Mouse (Mus musculus): ENCODE measurements at regions not wholly inside any gene's neighbourhood (a gene's known extent, or its start where the extent isn't known, plus 50 kb on each side); places are given as distances from the start of the nearest gene placed in this dataset.

DNA sequence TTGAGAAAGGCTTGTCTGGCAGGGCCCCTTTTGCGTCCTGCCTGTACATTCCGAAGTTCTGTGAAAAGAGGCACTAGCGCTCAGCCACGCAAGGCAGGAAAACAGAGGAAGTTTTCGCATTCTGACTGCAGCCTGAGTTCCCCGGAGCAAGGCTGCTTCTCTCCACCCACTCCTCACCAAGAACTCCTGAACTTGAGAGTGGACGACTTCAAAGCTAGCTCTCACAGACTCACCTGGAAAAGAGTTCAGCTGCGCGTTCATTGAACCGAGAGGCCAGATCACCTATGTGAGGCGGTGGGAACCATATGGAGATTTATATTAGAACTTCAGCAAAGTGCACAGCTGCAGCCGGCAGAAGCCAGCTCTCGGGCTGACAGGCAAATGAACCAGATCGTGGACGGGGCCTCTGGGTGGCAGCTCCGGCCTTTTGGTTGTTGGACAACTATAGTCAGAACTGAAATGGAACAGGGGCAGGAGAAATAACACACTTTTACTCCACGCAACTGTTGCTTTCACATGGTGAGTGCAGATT lies 272.7 kb downstream of the Gm11146 start:
- Histone ChIP-seq H3K4me3 (ENCODE audit: low read depth, low read length) (peak overlapping the region; percentile 61), H3K27ac (ENCODE audit: low read depth, low read length) (peak overlapping the region; percentile 91), H3K4me1 (ENCODE audit: control insufficient read depth, insufficient read depth, low read length) (peaks cover 16% of the 10 kb centered on the region), H3K9ac (ENCODE audit: low read length) (peak overlapping the region; percentile 82), H3K4me2 (peak overlapping the region; percentile 54), H3K9me3 (ENCODE audit: control insufficient read depth, low read length) (no peaks in the 10 kb centered on the region), H3K36me3 (ENCODE audit: control insufficient read depth, insufficient read depth, low read length) (peaks cover 3% of the 10 kb centered on the region; the same call in 1 of the 2 replicates), H3K27me3 (ENCODE audit: control insufficient read depth, insufficient read depth, low read length) (no peaks in the 10 kb centered on the region)
- WGBS: 4% methylated on average over 17 of the region's 17 CpGs
- ATAC-seq (ENCODE audit: low FRiP score): peak; percentile 68
- DNase-seq (ENCODE audit: low spot score, missing footprints): peak; percentile 98

DNA sequence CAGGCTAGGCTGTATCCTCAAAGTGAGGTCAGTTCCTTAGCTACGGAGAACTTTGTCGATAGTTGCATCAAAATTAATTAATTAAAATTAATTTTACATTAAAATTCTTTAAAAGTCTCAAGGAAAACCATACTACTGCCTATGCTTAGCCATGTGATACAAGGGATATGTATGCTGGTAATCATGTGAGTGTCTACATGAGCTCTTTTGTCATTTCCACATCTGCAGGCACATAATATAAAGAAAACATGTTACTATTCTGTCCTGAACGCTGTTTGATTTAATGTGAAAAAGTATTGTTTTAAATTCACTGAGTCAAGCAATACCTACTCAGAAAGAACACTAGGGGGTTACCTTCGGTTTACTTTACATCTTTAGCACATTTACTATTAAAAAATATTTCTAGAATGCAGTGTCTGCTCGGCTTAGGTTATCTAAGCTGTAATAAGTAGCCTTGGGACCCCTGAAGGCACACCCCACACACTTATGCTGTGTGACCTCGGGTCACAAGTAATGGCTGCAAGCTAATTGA lies 273.2 kb downstream of the Gm11146 start:
- peak overlapping the region; percentile 91 for H3K27ac ChIP-seq (ENCODE audit: low read depth, low read length)
- H3K27me3 ChIP-seq (ENCODE audit: control insufficient read depth, insufficient read depth, low read length): no peaks in the 10 kb centered on the region
- H3K9me3 ChIP-seq (ENCODE audit: control insufficient read depth, low read length): no peaks in the 10 kb centered on the region
- peak overlapping the region; percentile 54 for H3K4me2 ChIP-seq
- peak overlapping the region; percentile 61 for H3K4me3 ChIP-seq (ENCODE audit: low read depth, low read length)
- H3K9ac ChIP-seq (ENCODE audit: low read length): peak overlapping the region; percentile 82
- DNase-seq (ENCODE audit: low spot score, missing footprints) (peak; percentile 96), ATAC-seq (ENCODE audit: low FRiP score) (peak; percentile 81)
- H3K36me3 ChIP-seq (ENCODE audit: control insufficient read depth, insufficient read depth, low read length): peaks cover 1% of the 10 kb centered on the region; the same call in 1 of the 2 replicates
- H3K4me1 ChIP-seq (ENCODE audit: control insufficient read depth, insufficient read depth, low read length): peaks cover 16% of the 10 kb centered on the region
- WGBS: 28% methylated on average over 6 of the region's 6 CpGs

DNA sequence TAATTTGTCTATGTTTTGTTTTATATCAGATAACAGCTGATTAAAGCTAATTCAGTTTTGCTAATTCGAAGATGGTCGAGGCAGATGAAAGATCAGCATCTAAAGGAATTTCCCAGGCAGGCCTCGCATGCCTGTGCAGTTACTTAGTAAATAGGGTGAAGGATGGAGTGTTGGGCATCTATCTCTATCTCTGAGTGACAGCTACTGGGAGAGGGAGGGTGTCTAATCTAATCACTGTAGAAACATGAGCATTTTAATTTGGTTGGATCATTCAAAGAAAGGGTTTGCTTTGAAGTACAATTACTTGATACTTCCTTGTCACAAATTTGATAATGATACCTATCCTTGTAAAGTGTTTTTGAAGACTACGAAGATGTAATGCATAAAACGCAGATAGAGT lies 273.8 kb downstream of the Gm11146 start:
- Histone ChIP-seq H3K27ac (ENCODE audit: low read depth, low read length) (peak overlapping the region; percentile 40; the same call in 1 of the 2 replicates), H3K4me2 (peak overlapping the region; percentile 54), H3K9me3 (ENCODE audit: control insufficient read depth, low read length) (no peaks in the 10 kb centered on the region), H3K36me3 (ENCODE audit: control insufficient read depth, insufficient read depth, low read length) (no peaks in the 10 kb centered on the region), H3K4me1 (ENCODE audit: control insufficient read depth, insufficient read depth, low read length) (peaks cover 16% of the 10 kb centered on the region), H3K4me3 (ENCODE audit: low read depth, low read length) (no peak overlapping the region), H3K27me3 (ENCODE audit: control insufficient read depth, insufficient read depth, low read length) (no peaks in the 10 kb centered on the region), H3K9ac (ENCODE audit: low read length) (no peak overlapping the region)
- ATAC-seq (ENCODE audit: low FRiP score): no peak
- DNase-seq (ENCODE audit: low spot score, missing footprints): peak; percentile 87
- WGBS: 53% methylated on average over 5 of the region's 5 CpGs

DNA sequence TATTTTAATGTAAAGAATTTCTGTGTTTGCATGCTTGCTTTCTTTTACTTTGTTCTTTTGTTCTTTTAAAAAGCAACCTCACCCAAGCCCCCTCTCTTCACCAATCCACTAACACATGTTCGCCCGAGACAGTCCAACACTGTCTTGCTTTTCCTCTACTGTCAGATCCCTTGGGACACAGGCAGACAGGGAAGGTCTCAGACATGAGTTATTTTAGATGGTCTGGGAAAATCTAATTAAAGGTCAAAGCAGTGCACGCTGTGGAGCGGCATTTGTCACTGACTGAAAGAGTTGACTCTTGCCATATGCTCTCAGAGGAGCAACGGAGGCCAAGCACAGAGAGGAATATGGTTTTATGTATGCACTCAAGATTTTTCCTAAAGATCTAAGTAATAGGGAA lies 279.6 kb downstream of the Gm11146 start:
- Histone ChIP-seq H3K36me3 (ENCODE audit: control insufficient read depth, insufficient read depth, low read length) (no peaks in the 10 kb centered on the region), H3K9me3 (ENCODE audit: control insufficient read depth, low read length) (no peaks in the 10 kb centered on the region), H3K27ac (ENCODE audit: low read depth, low read length) (no peak overlapping the region), H3K27me3 (ENCODE audit: control insufficient read depth, insufficient read depth, low read length) (no peaks in the 10 kb centered on the region), H3K4me2 (no peak overlapping the region), H3K9ac (ENCODE audit: low read length) (no peak overlapping the region), H3K4me1 (ENCODE audit: control insufficient read depth, insufficient read depth, low read length) (peaks cover 7% of the 10 kb centered on the region), H3K4me3 (ENCODE audit: low read depth, low read length) (no peak overlapping the region)
- DNase-seq (ENCODE audit: low spot score, missing footprints): no peak
- ATAC-seq (ENCODE audit: low FRiP score): peak; percentile 66; the same call in 1 of the 2 replicates
- 54% methylated on average over 5 of the region's 5 CpGs for WGBS

DNA sequence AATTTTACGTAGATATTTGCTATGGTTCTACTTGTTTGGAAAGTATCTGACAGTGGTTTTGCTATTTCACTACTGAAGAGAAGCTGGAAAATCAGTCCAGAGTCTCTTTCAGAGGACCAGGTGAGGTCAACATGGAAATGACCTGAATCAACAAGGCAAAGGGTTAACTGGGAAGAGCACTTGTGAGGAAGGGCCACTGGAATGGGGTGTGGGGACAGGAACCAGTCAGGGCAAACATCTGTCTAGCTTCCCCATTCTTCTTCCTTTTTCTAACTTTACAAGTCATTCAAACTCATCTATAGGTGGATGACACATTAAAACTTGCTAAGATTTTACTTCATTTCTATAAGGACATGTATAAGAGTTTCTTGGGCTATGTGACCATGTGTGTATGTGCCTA lies 283.7 kb downstream of the Gm11146 start:
- no peak for ATAC-seq (ENCODE audit: low FRiP score)
- no peak overlapping the region for H3K4me2 ChIP-seq
- no peak for DNase-seq (ENCODE audit: low spot score, missing footprints)
- H3K36me3 ChIP-seq (ENCODE audit: control insufficient read depth, insufficient read depth, low read length): no peaks in the 10 kb centered on the region
- no peak overlapping the region for H3K4me3 ChIP-seq (ENCODE audit: low read depth, low read length)
- H3K27me3 ChIP-seq (ENCODE audit: control insufficient read depth, insufficient read depth, low read length): no peaks in the 10 kb centered on the region
- no peaks in the 10 kb centered on the region for H3K9me3 ChIP-seq (ENCODE audit: control insufficient read depth, low read length)
- H3K9ac ChIP-seq (ENCODE audit: low read length): no peak overlapping the region
- H3K4me1 ChIP-seq (ENCODE audit: control insufficient read depth, insufficient read depth, low read length): 0 out of 2 replicates have a peak, but pooled peaks cover 2% of the 10 kb centered on the region
- 90% methylated on average over 1 of the region's 1 CpGs for WGBS
- H3K27ac ChIP-seq (ENCODE audit: low read depth, low read length): no peak overlapping the region

DNA sequence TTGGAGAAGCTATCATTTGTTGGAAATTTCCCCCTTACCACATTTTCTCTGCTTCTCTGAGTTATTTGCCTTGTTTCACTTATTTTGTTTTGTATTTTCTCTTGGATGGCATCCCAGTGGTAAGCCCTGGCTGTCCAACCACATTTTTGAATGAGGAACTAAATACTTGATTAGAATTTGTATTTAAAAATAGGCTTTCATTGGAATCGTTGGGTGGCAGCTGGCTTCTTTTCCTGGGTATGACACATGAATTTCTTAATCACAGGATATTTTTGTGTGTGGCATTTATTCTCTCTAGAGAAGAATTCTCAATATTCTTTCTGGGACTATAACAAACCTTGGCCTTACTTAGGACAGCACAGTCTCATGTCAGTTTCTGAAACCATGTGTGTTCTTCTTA lies 286.5 kb downstream of the Gm11146 start:
- H3K4me1 ChIP-seq (ENCODE audit: control insufficient read depth, insufficient read depth, low read length): no peaks in the 10 kb centered on the region
- H3K27ac ChIP-seq (ENCODE audit: low read depth, low read length): no peak overlapping the region
- 92% methylated on average over 1 of the region's 1 CpGs for WGBS
- no peak overlapping the region for H3K4me3 ChIP-seq (ENCODE audit: low read depth, low read length)
- no peaks in the 10 kb centered on the region for H3K27me3 ChIP-seq (ENCODE audit: control insufficient read depth, insufficient read depth, low read length)
- no peak overlapping the region for H3K4me2 ChIP-seq
- no peak overlapping the region for H3K9ac ChIP-seq (ENCODE audit: low read length)
- DNase-seq (ENCODE audit: low spot score, missing footprints) (no peak), ATAC-seq (ENCODE audit: low FRiP score) (no peak)
- H3K9me3 ChIP-seq (ENCODE audit: control insufficient read depth, low read length): no peaks in the 10 kb centered on the region
- no peaks in the 10 kb centered on the region for H3K36me3 ChIP-seq (ENCODE audit: control insufficient read depth, insufficient read depth, low read length)

DNA sequence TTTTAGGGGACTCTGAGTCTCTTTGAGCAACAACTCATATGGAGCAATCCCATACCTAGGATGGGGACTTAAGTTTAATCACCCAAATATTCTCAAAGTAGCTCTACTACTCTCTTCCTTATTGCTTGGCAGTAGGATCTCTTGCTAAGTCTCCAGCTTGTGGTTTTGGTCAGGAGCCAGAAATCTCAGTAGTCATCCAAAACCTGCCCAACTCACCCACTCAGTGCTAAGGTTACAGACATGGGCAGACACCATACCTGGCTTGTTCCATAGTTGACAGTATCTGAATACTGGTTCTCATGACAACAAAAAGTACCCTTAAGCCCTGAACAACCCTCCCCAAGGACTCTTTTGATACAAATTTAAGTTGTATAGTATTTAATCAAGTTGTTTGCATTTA lies 288.7 kb downstream of the Gm11146 start:
- Histone ChIP-seq H3K9ac (ENCODE audit: low read length) (no peak overlapping the region), H3K4me1 (ENCODE audit: control insufficient read depth, insufficient read depth, low read length) (no peaks in the 10 kb centered on the region), H3K4me2 (no peak overlapping the region), H3K9me3 (ENCODE audit: control insufficient read depth, low read length) (no peaks in the 10 kb centered on the region), H3K27ac (ENCODE audit: low read depth, low read length) (no peak overlapping the region), H3K27me3 (ENCODE audit: control insufficient read depth, insufficient read depth, low read length) (no peaks in the 10 kb centered on the region), H3K36me3 (ENCODE audit: control insufficient read depth, insufficient read depth, low read length) (no peaks in the 10 kb centered on the region), H3K4me3 (ENCODE audit: low read depth, low read length) (no peak overlapping the region)
- ATAC-seq (ENCODE audit: low FRiP score) (no peak), DNase-seq (ENCODE audit: low spot score, missing footprints) (no peak)

DNA sequence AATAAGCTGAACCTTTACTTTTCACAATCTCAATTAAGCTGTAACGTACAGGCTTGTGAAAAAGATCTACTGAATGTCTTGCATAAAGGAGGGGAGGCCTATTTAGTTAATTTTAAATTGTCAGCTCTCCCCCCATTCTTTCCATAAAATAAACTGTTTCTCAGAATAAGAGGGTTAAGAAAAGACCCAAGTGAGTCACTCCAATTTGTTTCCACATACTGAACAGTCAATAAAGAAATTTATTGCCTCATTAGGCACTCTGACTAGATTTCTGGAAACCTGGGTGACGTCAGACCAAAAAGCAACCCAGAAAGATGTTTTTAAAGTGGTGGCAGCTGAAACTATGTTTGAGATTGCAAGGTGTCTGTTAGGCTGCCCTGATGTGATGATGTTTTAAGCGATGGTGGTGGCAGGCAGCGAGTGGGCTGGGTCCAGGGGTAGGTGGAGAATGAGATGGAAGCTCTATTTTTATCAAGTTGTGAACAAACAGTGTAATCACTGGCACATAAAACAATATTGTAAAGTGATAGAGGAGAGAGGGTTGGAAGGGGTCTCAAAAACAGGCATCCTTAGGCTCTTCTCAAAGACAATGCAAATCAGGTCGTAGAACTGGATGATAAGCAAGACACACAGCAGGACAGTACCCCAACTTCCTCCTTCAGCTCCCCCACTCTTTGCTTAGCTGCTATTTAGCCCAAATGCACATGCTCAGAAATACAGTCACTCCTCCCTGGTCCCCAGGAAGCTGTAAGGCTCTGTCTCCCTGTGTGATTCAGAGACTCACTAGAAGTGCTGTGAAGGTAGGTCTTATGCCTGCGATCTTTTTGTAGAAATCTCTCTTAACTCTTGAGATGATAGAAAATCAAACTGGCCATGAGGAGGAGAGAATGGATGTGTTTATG lies 288.0 kb downstream of the Usp25 start:
- H3K9me3 ChIP-seq (ENCODE audit: control insufficient read depth, low read length): no peaks in the 10 kb centered on the region
- H3K4me2 ChIP-seq: no peak overlapping the region
- no peak overlapping the region for H3K27ac ChIP-seq (ENCODE audit: low read depth, low read length)
- no peaks in the 10 kb centered on the region for H3K4me1 ChIP-seq (ENCODE audit: control insufficient read depth, insufficient read depth, low read length)
- DNase-seq (ENCODE audit: low spot score, missing footprints) (no peak), ATAC-seq (ENCODE audit: low FRiP score) (no peak)
- WGBS: 82% methylated on average over 6 of the region's 6 CpGs
- H3K4me3 ChIP-seq (ENCODE audit: low read depth, low read length): no peak overlapping the region
- no peak overlapping the region for H3K9ac ChIP-seq (ENCODE audit: low read length)
- no peaks in the 10 kb centered on the region for H3K27me3 ChIP-seq (ENCODE audit: control insufficient read depth, insufficient read depth, low read length)
- no peaks in the 10 kb centered on the region for H3K36me3 ChIP-seq (ENCODE audit: control insufficient read depth, insufficient read depth, low read length)

DNA sequence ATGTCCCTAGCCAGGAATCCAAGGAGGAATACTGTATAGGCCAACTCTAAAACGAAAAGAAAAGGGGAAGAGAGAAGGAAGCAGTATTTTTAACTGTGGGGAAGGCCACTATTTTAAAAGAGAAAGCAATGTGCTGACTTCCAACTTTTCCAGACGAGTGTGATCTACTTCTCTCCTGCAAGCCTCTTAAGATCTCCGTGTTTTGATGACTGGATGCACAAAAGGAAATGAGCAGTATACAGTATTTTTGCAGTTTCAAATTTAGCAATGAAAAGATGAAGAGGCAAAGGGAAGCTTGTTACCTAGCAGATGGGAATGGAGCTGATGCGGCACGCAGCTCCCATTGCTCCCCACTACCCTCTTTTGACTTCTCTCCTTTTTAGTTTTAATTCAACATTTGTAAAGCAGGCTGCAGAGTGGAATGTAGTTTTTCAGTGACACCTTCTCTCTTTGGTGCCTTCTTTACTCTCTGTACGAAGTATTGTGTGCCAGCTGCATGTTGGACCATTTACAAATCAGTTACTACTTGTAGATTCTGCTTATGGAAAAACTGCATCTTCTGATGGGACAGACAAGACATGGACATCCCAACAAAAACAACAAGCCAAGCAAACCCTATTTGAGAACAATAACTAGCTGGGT lies 287.2 kb downstream of the Usp25 start:
- DNase-seq (ENCODE audit: low spot score, missing footprints) (no peak), ATAC-seq (ENCODE audit: low FRiP score) (no peak)
- H3K4me2 ChIP-seq: no peak overlapping the region
- H3K9ac ChIP-seq (ENCODE audit: low read length): no peak overlapping the region
- no peak overlapping the region for H3K4me3 ChIP-seq (ENCODE audit: low read depth, low read length)
- H3K27me3 ChIP-seq (ENCODE audit: control insufficient read depth, insufficient read depth, low read length): no peaks in the 10 kb centered on the region
- H3K4me1 ChIP-seq (ENCODE audit: control insufficient read depth, insufficient read depth, low read length): no peaks in the 10 kb centered on the region
- no peak overlapping the region for H3K27ac ChIP-seq (ENCODE audit: low read depth, low read length)
- WGBS: 76% methylated on average over 6 of the region's 6 CpGs
- H3K9me3 ChIP-seq (ENCODE audit: control insufficient read depth, low read length): no peaks in the 10 kb centered on the region
- no peaks in the 10 kb centered on the region for H3K36me3 ChIP-seq (ENCODE audit: control insufficient read depth, insufficient read depth, low read length)

All from midbrain, embryonic 11.5 days (tissue).